Mouse (Mus musculus): ENCODE results near the gene Asxl2. TPM values are rescaled to one million over a fixed set of nuclear protein-coding genes. Genes with fewer than 3 reads are reported as not detected.

Asxl2 gene
- total and polyA plus RNA-seq, 3 experiments: 11.6 to 18.9 (median 15.2) TPM

GRCm38 (mm10) chr12:3538036-3538435 is 111.4 kb downstream of the Asxl2 start:
- Histone ChIP-seq H3K79me2 (replicated peaks; ENCODE audit: control insufficient read depth, extremely low read depth, insufficient read depth, poor library complexity, severe bottlenecking) (no peaks in the 10 kb centered on the region), H3K4me2 (ENCODE audit: insufficient read depth, low read depth, poor library complexity, severe bottlenecking) (no peak overlapping the region), H3K9ac (ENCODE audit: insufficient read depth, low read depth) (no peak overlapping the region), H3K27ac (ENCODE audit: insufficient read depth, low read depth) (no peak overlapping the region), H3K27me3 (replicated peaks) (no peaks in the 10 kb centered on the region), H3K36me3 (replicated peaks in 1 of 2; ENCODE audit: control insufficient read depth in 1 of 2, insufficient read depth in 1 of 2, low read length in 1 of 2) (no peaks in the 10 kb centered on the region), H3K4me1 (ENCODE audit: control insufficient read depth in 1 of 2, insufficient read depth in 2 of 2) (no peaks in the 10 kb centered on the region), H3K4me3 (replicated peaks in 1 of 3; ENCODE audit: low read depth in 2 of 3, low read length in 2 of 3, poor library complexity in 1 of 3) (no peak overlapping the region), H3K9me3 (replicated peaks; ENCODE audit: low read length) (no peaks in the 10 kb centered on the region)
- DNase-seq (ENCODE audit: extremely low read depth): no peak
- dilution Hi-C loops (cut with MboI; ENCODE audit: extremely low pct_ligation_motif_present, extremely low pct_unique_long_range_greater_than_20kb, low sequenced_read_pairs) (no loop called here), in situ Hi-C loops (cut with MboI; ENCODE audit: low pct_ligation_motif_present, low pct_unique_long_range_greater_than_20kb, low sequenced_read_pairs) (no loop called here)
- TF ChIP-seq JUND (conservative IDR thresholded peaks at IDR 0.05; ENCODE audit: low read depth, low read length) (no peak), PAX5 (IDR thresholded peaks at IDR 0.05; ENCODE audit: low read length) (no peak), NELFE (IDR thresholded peaks at IDR 0.05; ENCODE audit: low read depth, low read length) (no peak), SMC3 (IDR thresholded peaks at IDR 0.05; ENCODE audit: low read depth, low read length) (no peak), CHD2 (IDR thresholded peaks at IDR 0.05; ENCODE audit: low read length) (no peak), MEF2A (IDR thresholded peaks at IDR 0.05; ENCODE audit: borderline replicate concordance, low read depth, low read length) (no peak), MAX (IDR thresholded peaks at IDR 0.05; ENCODE audit: low read length) (no peak), UBTF (IDR thresholded peaks at IDR 0.05; ENCODE audit: low read depth, low read length) (no peak), TCF12 (IDR thresholded peaks at IDR 0.05; ENCODE audit: low read depth, low read length) (no peak), TBP (conservative IDR thresholded peaks at IDR 0.05; ENCODE audit: low read depth, low read length) (no peak), USF1 (IDR thresholded peaks at IDR 0.05; ENCODE audit: low read depth, low read length) (no peak)

DNA sequence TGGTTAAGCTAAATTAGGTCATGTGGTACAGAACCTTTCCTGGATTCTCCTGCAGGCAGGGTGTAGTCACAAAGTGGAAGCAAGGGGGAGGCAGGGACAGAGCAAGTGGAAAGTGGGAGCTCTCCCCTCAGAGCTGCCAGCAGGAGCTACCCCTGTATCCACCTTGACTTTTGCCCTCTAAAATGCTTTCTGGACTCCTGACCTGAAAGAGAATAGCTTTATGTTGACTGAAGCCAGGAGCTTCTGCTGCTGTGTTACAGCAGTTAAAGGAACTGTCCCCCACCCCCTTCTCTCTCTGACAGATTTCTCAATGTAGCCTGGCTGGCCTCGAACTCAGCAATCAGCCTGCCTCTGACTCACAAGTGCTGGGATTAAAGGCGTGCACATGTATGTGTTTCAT is 112.9 kb downstream of the Asxl2 start:
- no peak for DNase-seq (ENCODE audit: extremely low read depth)
- Histone ChIP-seq H3K9ac (ENCODE audit: insufficient read depth, low read depth) (no peak overlapping the region), H3K27ac (ENCODE audit: insufficient read depth, low read depth) (no peak overlapping the region), H3K4me3 (replicated peaks in 1 of 3; ENCODE audit: low read depth in 2 of 3, low read length in 2 of 3, poor library complexity in 1 of 3) (no peak overlapping the region), H3K36me3 (replicated peaks in 1 of 2; ENCODE audit: control insufficient read depth in 1 of 2, insufficient read depth in 1 of 2, low read length in 1 of 2) (no peaks in the 10 kb centered on the region), H3K79me2 (replicated peaks; ENCODE audit: control insufficient read depth, extremely low read depth, insufficient read depth, poor library complexity, severe bottlenecking) (no peaks in the 10 kb centered on the region), H3K9me3 (replicated peaks; ENCODE audit: low read length) (no peaks in the 10 kb centered on the region), H3K4me1 (ENCODE audit: control insufficient read depth in 1 of 2, insufficient read depth in 2 of 2) (peaks cover 0 to 7% of the 10 kb centered on the region in 2 experiments; a peak in 2 of 4 replicates), H3K4me2 (ENCODE audit: insufficient read depth, low read depth, poor library complexity, severe bottlenecking) (no peak overlapping the region), H3K27me3 (replicated peaks) (no peaks in the 10 kb centered on the region)
- TF ChIP-seq EP300 (IDR thresholded peaks at IDR 0.05; ENCODE audit: low read length) (no peak), SIN3A (IDR thresholded peaks at IDR 0.05; ENCODE audit: low read length) (no peak), MYC (IDR thresholded peaks at IDR 0.05; ENCODE audit: low read depth, low read length) (no peak), GABPA (IDR thresholded peaks at IDR 0.05; ENCODE audit: insufficient replicate concordance, low read depth, low read length) (no peak), CHD2 (IDR thresholded peaks at IDR 0.05; ENCODE audit: low read length) (no peak), JUND (conservative IDR thresholded peaks at IDR 0.05; ENCODE audit: low read depth, low read length) (no peak), ETS1 (conservative IDR thresholded peaks at IDR 0.05; ENCODE audit: low read depth, low read length) (no peak), UBTF (IDR thresholded peaks at IDR 0.05; ENCODE audit: low read depth, low read length) (no peak), ELF1 (IDR thresholded peaks at IDR 0.05; ENCODE audit: low read depth, low read length) (no peak), BHLHE40 (IDR thresholded peaks at IDR 0.05; ENCODE audit: low read depth, low read length) (no peak), ZMIZ1 (IDR thresholded peaks at IDR 0.05; ENCODE audit: low read depth, low read length) (no peak), ZC3H11A (IDR thresholded peaks at IDR 0.05; ENCODE audit: low read depth, low read length) (no peak)
- in situ Hi-C loops (cut with MboI; ENCODE audit: low pct_ligation_motif_present, low pct_unique_long_range_greater_than_20kb, low sequenced_read_pairs) (no loop called here), dilution Hi-C loops (cut with MboI; ENCODE audit: extremely low pct_ligation_motif_present, extremely low pct_unique_long_range_greater_than_20kb, low sequenced_read_pairs) (no loop called here)
